Mouse (Mus musculus): ENCODE measurements around the gene Pax6. TPM values are rescaled to one million over a fixed set of nuclear protein-coding genes. Genes with fewer than 3 reads are reported as not detected.

Pax6 gene
- polyA plus RNA-seq, 1 experiment from 2014 or later = 0.09 TPM

DNA sequence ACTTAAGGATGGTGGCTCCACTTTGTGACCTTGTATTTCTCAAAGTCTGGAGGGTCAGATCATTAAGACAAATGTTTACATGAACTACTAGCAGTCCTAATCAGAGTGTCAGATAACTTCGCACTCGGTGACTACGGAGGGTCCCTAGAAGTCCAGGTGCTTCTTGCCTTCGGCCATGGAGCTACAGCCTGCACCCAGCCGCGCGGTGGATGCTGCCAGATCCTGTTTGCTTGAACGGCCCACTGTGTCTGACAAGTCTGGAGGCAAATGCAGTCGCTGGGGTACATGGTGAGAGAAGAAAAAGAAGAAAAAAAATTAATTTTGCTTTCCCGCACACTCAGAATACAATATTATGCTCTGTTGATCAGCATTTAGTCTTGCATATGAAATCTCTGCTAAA, 33.9 kb downstream of the Pax6 start:
- no peak overlapping the region for H3K4me2 ChIP-seq
- no peak overlapping the region for H3K27ac ChIP-seq (replicated peaks)
- H3K9me3 ChIP-seq = no peaks in the 10 kb centered on the region
- 0 out of 2 replicates have a peak, but pooled peaks cover 5% of the 10 kb centered on the region for H3K27me3 ChIP-seq (replicated peaks)
- 74% methylated on average over 10 of the region's 10 CpGs for WGBS
- H3K4me1 ChIP-seq = no peaks in the 10 kb centered on the region
- no peak for ATAC-seq (ENCODE audit: extremely low read depth, insufficient number of reproducible peaks, low FRiP score, low TSS enrichment)
- H3K9ac ChIP-seq = no peak overlapping the region
- no peak overlapping the region for H3K4me3 ChIP-seq
- 0 out of 2 replicates have a peak, but pooled peaks cover 6% of the 10 kb centered on the region for H3K36me3 ChIP-seq

DNA sequence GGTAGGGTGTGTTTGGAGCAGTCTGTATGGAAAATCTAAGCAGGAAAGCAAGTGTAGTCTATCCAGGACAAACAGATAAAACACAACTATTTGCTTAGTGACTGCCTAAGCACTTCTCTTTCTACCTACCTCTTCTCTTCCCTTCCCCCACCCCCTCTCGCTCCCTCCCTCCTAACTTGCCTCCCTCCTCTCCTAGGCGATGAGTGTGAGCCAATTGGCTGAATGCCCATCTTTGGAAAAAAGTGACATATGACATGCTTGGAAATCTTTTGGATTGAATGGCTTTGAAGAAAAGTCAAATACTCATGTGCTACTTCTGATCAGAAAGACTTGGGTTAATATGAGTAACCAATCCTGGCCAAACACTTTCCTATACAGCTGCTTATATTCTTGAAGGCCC, 36.6 kb downstream of the Pax6 start:
- WGBS = 60% methylated on average over 2 of the region's 2 CpGs

DNA sequence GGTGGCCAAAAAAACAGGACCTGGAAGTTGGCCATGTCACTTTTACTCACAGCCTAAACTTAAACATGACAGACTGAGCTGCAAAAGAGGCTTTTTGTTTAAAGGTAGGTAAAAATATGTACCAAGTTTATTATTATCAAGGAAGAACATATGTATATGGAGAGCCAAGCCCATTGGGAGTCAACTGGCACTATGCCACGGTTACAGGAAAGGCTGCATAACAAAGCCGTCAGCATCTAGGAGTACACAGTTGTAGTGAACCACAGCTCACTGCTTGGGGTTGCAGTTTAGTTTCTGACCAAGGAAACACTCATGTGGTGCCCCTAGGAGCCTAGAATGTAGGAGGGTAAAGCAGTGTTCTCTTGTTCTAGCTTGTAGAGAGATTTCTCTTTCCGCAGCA, 40.4 kb downstream of the Pax6 start:
- no peak for ATAC-seq (ENCODE audit: extremely low read depth, insufficient number of reproducible peaks, low FRiP score, low TSS enrichment)
- peaks cover 5% of the 10 kb centered on the region; the same call in 1 of the 2 replicates for H3K27me3 ChIP-seq (replicated peaks)
- H3K4me1 ChIP-seq = no peaks in the 10 kb centered on the region
- 80% methylated on average over 3 of the region's 3 CpGs for WGBS
- H3K4me3 ChIP-seq = no peak overlapping the region
- no peaks in the 10 kb centered on the region for H3K36me3 ChIP-seq
- H3K9me3 ChIP-seq = no peaks in the 10 kb centered on the region
- H3K27ac ChIP-seq (replicated peaks) = no peak overlapping the region
- H3K4me2 ChIP-seq = no peak overlapping the region
- H3K9ac ChIP-seq = no peak overlapping the region

More for the DNA sequence above, 36.6 kb downstream of the Pax6 start:
- 0 out of 2 replicates have a peak, but pooled peaks cover 6% of the 10 kb centered on the region for H3K36me3 ChIP-seq
- H3K27me3 ChIP-seq (replicated peaks) = 0 out of 2 replicates have a peak, but pooled peaks cover 5% of the 10 kb centered on the region
- no peaks in the 10 kb centered on the region for H3K4me1 ChIP-seq
- no peak overlapping the region for H3K9ac ChIP-seq
- no peak for ATAC-seq (ENCODE audit: extremely low read depth, insufficient number of reproducible peaks, low FRiP score, low TSS enrichment)
- no peak overlapping the region for H3K4me3 ChIP-seq
- no peaks in the 10 kb centered on the region for H3K9me3 ChIP-seq
- no peak overlapping the region for H3K4me2 ChIP-seq
- no peak overlapping the region for H3K27ac ChIP-seq (replicated peaks)

GRCm38 (mm10) chr2:105710511-105710910, 41.8 kb downstream of the Pax6 start:
- no peak for ATAC-seq (ENCODE audit: extremely low read depth, insufficient number of reproducible peaks, low FRiP score, low TSS enrichment)
- H3K27me3 ChIP-seq (replicated peaks) = peaks cover 5% of the 10 kb centered on the region; the same call in 1 of the 2 replicates
- no peaks in the 10 kb centered on the region for H3K36me3 ChIP-seq
- no peak overlapping the region for H3K4me2 ChIP-seq
- no peaks in the 10 kb centered on the region for H3K9me3 ChIP-seq
- H3K4me1 ChIP-seq = no peaks in the 10 kb centered on the region
- 90% methylated on average over 3 of the region's 3 CpGs for WGBS
- no peak overlapping the region for H3K27ac ChIP-seq (replicated peaks)
- H3K4me3 ChIP-seq = no peak overlapping the region
- H3K9ac ChIP-seq = no peak overlapping the region

GRCm38 (mm10) chr2:105715409-105716115, 46.9 kb downstream of the Pax6 start:
- Histone ChIP-seq H3K27ac (replicated peaks) (no peak overlapping the region), H3K9me3 (no peaks in the 10 kb centered on the region), H3K4me3 (no peak overlapping the region), H3K36me3 (no peaks in the 10 kb centered on the region), H3K9ac (no peak overlapping the region), H3K4me2 (no peak overlapping the region), H3K4me1 (no peaks in the 10 kb centered on the region), H3K27me3 (replicated peaks) (peaks cover 9% of the 10 kb centered on the region)
- no peak for ATAC-seq (ENCODE audit: extremely low read depth, insufficient number of reproducible peaks, low FRiP score, low TSS enrichment)
- WGBS = 84% methylated on average over 8 of the region's 8 CpGs

GRCm38 (mm10) chr2:105726657-105727056, 58.0 kb downstream of the Pax6 start:
- Histone ChIP-seq H3K36me3 (no peaks in the 10 kb centered on the region), H3K27me3 (replicated peaks) (peaks cover 47% of the 10 kb centered on the region), H3K4me3 (no peak overlapping the region), H3K4me2 (no peak overlapping the region), H3K9me3 (no peaks in the 10 kb centered on the region), H3K4me1 (peaks cover 5% of the 10 kb centered on the region; the same call in 1 of the 2 replicates), H3K27ac (replicated peaks) (no peak overlapping the region), H3K9ac (no peak overlapping the region)
- no peak for ATAC-seq (ENCODE audit: extremely low read depth, insufficient number of reproducible peaks, low FRiP score, low TSS enrichment)
- WGBS = 41% methylated on average over 9 of the region's 9 CpGs

DNA sequence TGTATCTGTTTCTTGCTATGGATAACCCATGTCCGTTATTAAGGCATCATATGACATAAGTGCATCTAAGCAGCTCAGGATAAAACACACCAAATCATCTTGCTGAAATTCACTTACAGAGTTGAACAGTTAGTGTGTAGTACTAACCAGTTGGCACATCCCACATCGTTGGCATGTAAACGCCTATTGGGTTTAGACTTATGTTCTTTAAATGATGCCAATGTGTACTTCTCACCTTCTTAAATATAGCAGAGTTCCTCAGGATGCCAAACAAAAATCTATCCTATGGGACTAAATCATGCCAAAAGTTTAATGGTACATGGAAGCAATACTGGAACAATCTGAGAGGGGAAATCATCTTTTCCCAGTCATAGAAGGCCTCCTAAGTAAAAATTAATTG, 62.0 kb downstream of the Pax6 start:
- Histone ChIP-seq H3K9me3 (no peaks in the 10 kb centered on the region), H3K27me3 (replicated peaks) (peaks cover 40% of the 10 kb centered on the region), H3K4me3 (no peak overlapping the region), H3K4me1 (peaks cover 5% of the 10 kb centered on the region; the same call in 1 of the 2 replicates), H3K36me3 (no peaks in the 10 kb centered on the region), H3K9ac (no peak overlapping the region), H3K27ac (replicated peaks) (no peak overlapping the region), H3K4me2 (no peak overlapping the region)
- no peak for ATAC-seq (ENCODE audit: extremely low read depth, insufficient number of reproducible peaks, low FRiP score, low TSS enrichment)
- WGBS = 81% methylated on average over 3 of the region's 3 CpGs

- no peaks in the 10 kb centered on the region for H3K4me1 ChIP-seq
- no peak overlapping the region for H3K9ac ChIP-seq
- no peak for ATAC-seq (ENCODE audit: extremely low read depth, insufficient number of reproducible peaks, low FRiP score, low TSS enrichment)
- H3K27ac ChIP-seq (replicated peaks) = no peak overlapping the region
- no peaks in the 10 kb centered on the region for H3K36me3 ChIP-seq
- no peak overlapping the region for H3K4me2 ChIP-seq
- H3K27me3 ChIP-seq (replicated peaks) = peaks cover 9% of the 10 kb centered on the region
- no peaks in the 10 kb centered on the region for H3K9me3 ChIP-seq
- no peak overlapping the region for H3K4me3 ChIP-seq
Measured at GRCm38 (mm10) chr2:105736166-105736565, 67.5 kb downstream of the Pax6 start.

- WGBS = 76% methylated on average over 7 of the region's 7 CpGs
- Histone ChIP-seq H3K27ac (replicated peaks) (no peak overlapping the region), H3K9ac (no peak overlapping the region), H3K27me3 (replicated peaks) (no peaks in the 10 kb centered on the region), H3K4me3 (no peak overlapping the region), H3K9me3 (no peaks in the 10 kb centered on the region), H3K4me1 (no peaks in the 10 kb centered on the region), H3K36me3 (no peaks in the 10 kb centered on the region), H3K4me2 (no peak overlapping the region)
- no peak for ATAC-seq (ENCODE audit: extremely low read depth, insufficient number of reproducible peaks, low FRiP score, low TSS enrichment)
Measured at GRCm38 (mm10) chr2:105746896-105747295, 78.2 kb downstream of the Pax6 start.

Other genes with a start within 250 kb of the Pax6 start
- gene Elp4, start 235.7 kb downstream of the Pax6 start, polyA plus RNA-seq (2015; fragmentation: Nextera tagmentation; extraction: Ambion mirVana) = 18.0 and 19.3 TPM in 2 replicates
- 108 and 125 TPM in 2 replicates for gene Immp1l, start 235.7 kb downstream of the Pax6 start, polyA plus RNA-seq (2015; fragmentation: Nextera tagmentation; extraction: Ambion mirVana)